Mouse (Mus musculus) CH12F3 (cell line): ENCODE data around the gene Dgkb.

ENCODE experiments used
- in situ Hi-C: fragments of 300-500 bp; cut with MboI; formaldehyde crosslinking; loops from 2 replicates; pipeline ENCODE4 v1.14.3; 2020; ENCODE audit warnings: low sequenced_read_pairs

Dgkb gene

GRCm38 (mm10) chr12:38586368-38586865 is 768.9 kb downstream of the Dgkb start:
- in situ Hi-C loops: no loop called here

GRCm38 (mm10) chr12:38589951-38590350 is 772.4 kb downstream of the Dgkb start:
- in situ Hi-C loops: no loop called here

DNA sequence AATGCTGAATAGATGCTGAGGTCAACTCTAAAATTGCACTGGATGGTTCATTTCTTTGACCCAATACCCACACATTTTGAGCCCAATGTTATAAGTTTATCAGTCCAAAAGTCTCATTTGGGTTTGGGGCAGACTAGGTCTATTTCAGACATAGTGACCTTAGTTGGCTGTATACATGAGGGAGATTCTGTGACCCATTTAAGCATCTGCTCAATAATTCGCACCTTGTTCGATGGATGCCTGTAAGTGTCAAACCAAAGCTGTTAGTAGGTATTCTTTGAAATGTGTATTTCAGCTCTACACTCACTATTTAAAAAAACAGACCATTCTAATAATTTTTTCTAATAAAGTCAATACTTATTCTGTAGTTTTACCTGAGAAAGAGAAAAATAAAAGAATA is 776.1 kb downstream of the Dgkb start:
- in situ Hi-C loops: no loop called here

- in situ Hi-C loops: no loop called here
These were observed 776.5 kb downstream of the Dgkb start for GRCm38 (mm10) chr12:38594055-38594454.

GRCm38 (mm10) chr12:38596416-38597062 is 779.0 kb downstream of the Dgkb start:
- in situ Hi-C loops: no loop called here

GRCm38 (mm10) chr12:38598096-38598495 is 780.6 kb downstream of the Dgkb start:
- in situ Hi-C loops: no loop called here

GRCm38 (mm10) chr12:38600165-38600845 is 782.8 kb downstream of the Dgkb start:
- in situ Hi-C loops: no loop called here

- in situ Hi-C loops: no loop called here
These were observed 790.6 kb downstream of the Dgkb start for GRCm38 (mm10) chr12:38608104-38608503.

DNA sequence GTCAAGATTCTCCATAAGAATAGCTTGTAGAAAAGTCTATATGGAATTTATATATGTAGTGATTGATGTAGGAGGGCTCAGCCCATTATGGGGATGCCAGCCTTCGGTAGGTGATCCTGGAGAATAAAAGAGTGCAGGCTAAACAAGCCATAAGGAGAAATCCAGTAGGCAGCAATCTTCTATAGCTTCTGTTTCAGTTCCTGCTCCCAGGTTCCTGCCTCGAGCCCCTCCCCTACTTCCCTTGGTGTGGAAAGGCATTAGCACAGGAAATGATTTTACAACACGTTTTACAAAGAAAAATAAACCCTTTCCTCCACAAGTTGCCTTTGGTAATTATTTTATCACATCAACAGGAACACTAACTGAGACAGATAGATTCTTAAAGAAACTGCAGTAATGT is 850.7 kb downstream of the Dgkb start:
- in situ Hi-C loops: no loop called here
